Mouse (Mus musculus): ENCODE results near the gene Cyp26a1.

Cyp26a1 gene

GRCm38 (mm10) chr19:37699711-37700110, 2.1 kb downstream of the Cyp26a1 start:
- no peak for DNase-seq

- DNase-seq = peak; percentile 31
Observed at GRCm38 (mm10) chr19:37702377-37703076, 4.9 kb downstream of the Cyp26a1 start.

- DNase-seq = peak; percentile 85
Observed at GRCm38 (mm10) chr19:37703902-37704509, 6.4 kb downstream of the Cyp26a1 start.

GRCm38 (mm10) chr19:37705722-37706121, 8.1 kb downstream of the Cyp26a1 start:
- no peak for DNase-seq

GRCm38 (mm10) chr19:37714681-37715080, 17.1 kb downstream of the Cyp26a1 start:
- no peak for DNase-seq

GRCm38 (mm10) chr19:37715980-37716379, 18.4 kb downstream of the Cyp26a1 start:
- DNase-seq = no peak

- DNase-seq = no peak
Observed at GRCm38 (mm10) chr19:37716524-37717175, 19.1 kb downstream of the Cyp26a1 start.

GRCm38 (mm10) chr19:37719166-37719565, 21.6 kb downstream of the Cyp26a1 start:
- DNase-seq = no peak

- no peak for DNase-seq
Observed at GRCm38 (mm10) chr19:37724591-37724990, 27.0 kb downstream of the Cyp26a1 start.

- DNase-seq = no peak
Observed at GRCm38 (mm10) chr19:37726585-37726984, 29.0 kb downstream of the Cyp26a1 start.

GRCm38 (mm10) chr19:37727366-37727765, 29.8 kb downstream of the Cyp26a1 start:
- DNase-seq = no peak

GRCm38 (mm10) chr19:37735426-37735825, 37.8 kb downstream of the Cyp26a1 start:
- no peak for DNase-seq

GRCm38 (mm10) chr19:37738575-37738974, 41.0 kb downstream of the Cyp26a1 start:
- DNase-seq = no peak

GRCm38 (mm10) chr19:37740043-37740442, 42.4 kb downstream of the Cyp26a1 start:
- DNase-seq = no peak

Data from kidney, adult 18-20 months (tissue).